Mouse (Mus musculus) heart, postnatal 10 days (tissue): ENCODE results near the gene Minar1. TPM values are rescaled to one million over a fixed set of nuclear protein-coding genes. Genes with fewer than 3 reads are reported as not detected.

Experiments used
- total RNA-seq, 2 experiments: library from RNA; stranded (reverse); gene quantifications; 2 replicates each; pipeline ENCODE4 v1.2.3; 2021

Minar1 gene
- total RNA-seq, 2 experiments from 2014 or later = 0.05 to 0.10 TPM

Other genes with a start within 250 kb of the Minar1 start
- gene Tmed3, start 81.9 kb upstream of the Minar1 start, total RNA-seq = 10 to 100 TPM; 36.6 to 37.1 TPM
- gene Ankrd34c, start 115.3 kb upstream of the Minar1 start, total RNA-seq = not detected